Mouse (Mus musculus) E14TG2a.4 (cell line): ENCODE measurements around the gene Tbc1d22a.

Source experiments
- CTCF ChIP-seq: conservative IDR thresholded peaks from 2 replicates; pipeline ENCODE4 v1.5.1; 2014; ENCODE audit warnings: low read length
- POU5F1 ChIP-seq: IDR thresholded peaks from 2 replicates; pipeline ENCODE4 v1.6.1; 2014; ENCODE audit warnings: low read length, borderline replicate concordance

DNA sequence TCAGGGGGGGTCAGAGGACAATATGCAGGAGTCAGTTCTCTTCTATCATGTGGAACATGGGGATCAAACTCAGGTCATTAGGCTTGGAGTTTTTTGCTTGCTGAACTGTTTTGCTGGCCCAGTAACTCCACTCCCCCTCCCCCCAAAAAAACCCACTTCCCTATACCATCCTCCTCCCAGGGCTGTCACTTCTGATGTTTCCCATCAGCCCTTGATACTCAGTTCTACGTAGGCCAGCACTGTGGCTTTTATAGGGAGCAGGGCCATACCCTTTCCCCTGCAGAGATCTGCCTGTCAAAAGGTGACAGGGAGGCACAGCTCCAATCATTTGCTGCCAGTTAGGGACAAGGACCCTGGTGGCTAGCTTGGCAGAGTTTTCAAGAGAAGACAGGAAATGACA lies 22.8 kb upstream of the Tbc1d22a start:
- TF ChIP-seq CTCF = no peak
- TF ChIP-seq POU5F1 = no peak
